Mouse (Mus musculus) liver, embryonic 14.5 days (tissue): ENCODE results near the gene Etfb. TPM values are rescaled to one million over a fixed set of nuclear protein-coding genes. Genes with fewer than 3 reads are reported as not detected.

Source experiments
- ATAC-seq: fragments of 200-750 bp; cut with Nextera tagmentation; 2 replicates; pipeline ENCODE4 v1.8.0; 2017; ENCODE audit warnings: moderate number of reproducible peaks, mild to moderate bottlenecking, moderate library complexity; ENCODE audit not compliant: insufficient read depth
- DNase-seq, 3 experiments: peaks; one replicate each; pipeline ENCODE4 v3.0.0-alpha.2; 2012 to 2013; ENCODE audit warnings: low read depth in 3 of 3, low spot score in 3 of 3
- H3K27ac ChIP-seq: fragments of 300-500 bp; sonication (generic); 2 replicates; pipeline ENCODE4 v1.5.1; 2014; ENCODE audit warnings: moderate library complexity, mild to moderate bottlenecking, control low read depth, inconsistent platforms
- H3K27me3 ChIP-seq: fragments of 300-500 bp; sonication (generic); 2 replicates; pipeline ENCODE4 v1.6.1; 2014; ENCODE audit warnings: mild to moderate bottlenecking, low read length, moderate library complexity; ENCODE audit not compliant: control insufficient read depth, insufficient read depth
- H3K36me3 ChIP-seq: fragments of 300-500 bp; sonication (generic); replicated peaks from 2 replicates; pipeline ENCODE4 v1.6.1; 2014; ENCODE audit warnings: low read depth; ENCODE audit not compliant: control insufficient read depth, insufficient read depth
- H3K4me1 ChIP-seq, 2 experiments: fragments of 200-500 bp in 1 of 2; fragments of 300-500 bp in 1 of 2; sonication (generic) in 1 of 2; replicated peaks; 2 replicates each; pipeline ENCODE4 v1.6.1; 2012 to 2014; ENCODE audit warnings: antibody characterized with exemption in 1 of 2, inconsistent platforms in 1 of 2, low read length in 1 of 2; ENCODE audit not compliant: control insufficient read depth in 2 of 2, insufficient read depth in 2 of 2
- H3K4me2 ChIP-seq: fragments of 300-500 bp; sonication (generic); 2 replicates; pipeline ENCODE4 v1.6.1; 2014; ENCODE audit warnings: low read depth, mild to moderate bottlenecking, control low read depth, moderate library complexity
- H3K4me3 ChIP-seq, 2 experiments: fragments of 200-500 bp in 1 of 2; fragments of 300-500 bp in 1 of 2; sonication (generic) in 1 of 2; 2 replicates each; pipeline ENCODE4 v1.5.1; 2012 to 2014; ENCODE audit warnings: low read depth in 2 of 2, low read length in 2 of 2, mild to moderate bottlenecking in 2 of 2, control low read depth in 1 of 2, inconsistent platforms in 1 of 2, moderate library complexity in 1 of 2; ENCODE audit not compliant: insufficient read depth in 1 of 2
- H3K9ac ChIP-seq: fragments of 300-500 bp; sonication (generic); replicated peaks from 2 replicates; pipeline ENCODE4 v1.6.1; 2014; ENCODE audit warnings: mild to moderate bottlenecking, control low read depth, moderate library complexity
- H3K9me3 ChIP-seq: fragments of 300-500 bp; sonication (generic); 2 replicates; pipeline ENCODE4 v1.6.1; 2016; ENCODE audit warnings: low read length, mixed read lengths; ENCODE audit not compliant: control insufficient read depth
- CTCF ChIP-seq: IDR thresholded peaks from 2 replicates; pipeline ENCODE4 v1.5.1; 2016; ENCODE audit warnings: antibody characterized with exemption, low read depth, control low read depth
- EP300 ChIP-seq: IDR thresholded peaks from 2 replicates; pipeline ENCODE4 v1.6.1; 2016; ENCODE audit warnings: antibody characterized with exemption, low read depth
- WGBS: fragments of 180-500 bp; shearing (Covaris S2); extraction: QIAGEN DNeasy Blood & Tissue Kit; methylation state at CpG from one replicate; pipeline ENCODE4 v1.1.7; 2014; ENCODE audit not compliant: insufficient replicate concordance; 5-methylcytosine and 5-hydroxymethylcytosine counted together
- polyA plus RNA-seq, 2 experiments: library from polyadenylated mRNA; depleted of rRNA in 1 of 2; stranded (reverse) in 1 of 2; unstranded in 1 of 2; fragments of >200 nt; fragmentation: Nextera tagmentation in 1 of 2; extraction: Ambion mirVana in 1 of 2; gene quantifications; 2 replicates each; pipeline versions ENCODE4 v1.2.1 to v1.2.3; 2012 to 2014

Gene Etfb
- polyA plus RNA-seq, 2 experiments, result 116 to 261 TPM

DNA sequence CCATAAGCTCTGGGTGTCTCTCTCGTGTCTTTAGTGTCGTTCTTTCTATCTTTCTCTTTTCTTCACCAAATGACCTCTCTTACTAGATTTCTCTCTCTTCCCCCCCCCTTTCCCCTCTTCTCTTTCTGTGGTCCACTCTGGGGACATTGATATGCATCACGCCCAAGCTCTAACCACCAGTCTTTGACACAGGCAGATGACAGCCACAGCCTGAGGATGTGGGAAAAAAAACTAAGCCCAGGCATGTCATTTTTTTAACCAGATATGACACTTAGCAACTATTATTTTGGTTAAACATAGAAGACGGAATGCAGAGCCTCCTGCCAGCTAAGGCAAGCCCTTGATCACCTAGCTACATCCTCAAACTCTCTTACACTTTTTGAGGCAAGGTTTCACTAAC is 5.3 kb upstream of the Etfb start:
- Histone ChIP-seq H3K27ac (no peak overlapping the region), H3K9ac (no peak overlapping the region), H3K27me3 (no peaks in the 10 kb centered on the region), H3K4me2 (no peak overlapping the region), H3K4me3 (no peak overlapping the region), H3K36me3 (no peaks in the 10 kb centered on the region), H3K9me3 (no peaks in the 10 kb centered on the region), H3K4me1 (peaks cover 0 to 11% of the 10 kb centered on the region in 2 experiments; a peak in 2 of 4 replicates)
- DNase-seq, result no peak
- no peak for ATAC-seq
- 28% methylated on average over 4 of the region's 4 CpGs for WGBS
- TF ChIP-seq EP300 (no peak), CTCF (no peak)

- H3K4me1 ChIP-seq, result peaks cover 4 to 20% of the 10 kb centered on the region in 2 experiments; a peak in 3 of 4 replicates
- no peaks in the 10 kb centered on the region for H3K36me3 ChIP-seq
- ATAC-seq (no peak), DNase-seq (no peak)
- no peak within 1 kb of the TSS for H3K27ac ChIP-seq
- 62% methylated on average over 6 of the region's 6 CpGs for WGBS
- no peak within 1 kb of the TSS for H3K9ac ChIP-seq
- H3K9me3 ChIP-seq, result no peaks in the 10 kb centered on the region
- no peak within 1 kb of the TSS for H3K4me3 ChIP-seq
- H3K4me2 ChIP-seq, result no peak within 1 kb of the TSS
- TF ChIP-seq EP300 (no peak), CTCF (no peak)
- no peaks in the 10 kb centered on the region for H3K27me3 ChIP-seq
These were observed 3.4 kb upstream of the Etfb start, which contains the start of gene Cldnd2 for GRCm38 (mm10) chr7:43440482-43440881. TSS of gene Cldnd2 (plus strand) at chr7:43440782.

GRCm38 (mm10) chr7:43441071-43441470 is 2.8 kb upstream of the Etfb start:
- H3K4me2 ChIP-seq, result no peak overlapping the region
- DNase-seq (no peak), ATAC-seq (no peak)
- no peak overlapping the region for H3K4me3 ChIP-seq
- H3K9ac ChIP-seq, result no peak overlapping the region
- H3K27me3 ChIP-seq, result no peaks in the 10 kb centered on the region
- no peak overlapping the region for H3K27ac ChIP-seq
- 75% methylated on average over 3 of the region's 3 CpGs for WGBS
- H3K4me1 ChIP-seq, result peaks cover 4 to 20% of the 10 kb centered on the region in 2 experiments; a peak in 3 of 4 replicates
- H3K36me3 ChIP-seq, result no peaks in the 10 kb centered on the region
- H3K9me3 ChIP-seq, result no peaks in the 10 kb centered on the region
- no peak for TF ChIP-seq CTCF
- TF ChIP-seq EP300, result no peak

DNA sequence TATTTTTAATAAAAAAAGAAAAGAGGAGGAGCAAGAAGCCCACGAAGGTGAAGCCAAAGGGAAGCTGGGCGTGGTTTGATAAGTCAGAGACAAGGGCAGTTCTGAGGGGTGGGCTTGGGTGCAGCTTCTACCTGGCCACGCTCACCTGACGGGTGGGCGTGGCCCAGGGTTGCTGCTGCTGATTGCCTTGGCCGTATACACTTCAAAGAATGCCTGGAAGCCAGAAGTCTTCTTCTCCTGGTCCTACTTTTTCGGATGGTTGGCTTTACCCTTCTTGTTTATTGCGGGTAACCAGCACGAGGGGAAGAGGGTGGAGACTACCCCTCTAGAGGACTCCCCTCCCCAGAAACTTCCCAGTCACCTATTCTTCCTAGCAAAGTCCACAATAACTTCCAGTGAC is 1.2 kb upstream of the Etfb start:
- Histone ChIP-seq H3K9me3 (no peaks in the 10 kb centered on the region), H3K9ac (peak overlapping the region; percentile 74), H3K4me2 (peak overlapping the region; percentile 99), H3K4me1 (peaks cover 4 to 22% of the 10 kb centered on the region in 2 experiments; a peak in 3 of 4 replicates), H3K27me3 (no peaks in the 10 kb centered on the region), H3K36me3 (no peaks in the 10 kb centered on the region), H3K4me3 (peak overlapping the region; percentile 71 to 74), H3K27ac (no peak overlapping the region; the same call in 1 of the 2 replicates)
- 5% methylated on average over 9 of the region's 9 CpGs for WGBS
- DNase-seq (no peak), ATAC-seq (no peak)
- TF ChIP-seq EP300, result no peak
- no peak for TF ChIP-seq CTCF

DNA sequence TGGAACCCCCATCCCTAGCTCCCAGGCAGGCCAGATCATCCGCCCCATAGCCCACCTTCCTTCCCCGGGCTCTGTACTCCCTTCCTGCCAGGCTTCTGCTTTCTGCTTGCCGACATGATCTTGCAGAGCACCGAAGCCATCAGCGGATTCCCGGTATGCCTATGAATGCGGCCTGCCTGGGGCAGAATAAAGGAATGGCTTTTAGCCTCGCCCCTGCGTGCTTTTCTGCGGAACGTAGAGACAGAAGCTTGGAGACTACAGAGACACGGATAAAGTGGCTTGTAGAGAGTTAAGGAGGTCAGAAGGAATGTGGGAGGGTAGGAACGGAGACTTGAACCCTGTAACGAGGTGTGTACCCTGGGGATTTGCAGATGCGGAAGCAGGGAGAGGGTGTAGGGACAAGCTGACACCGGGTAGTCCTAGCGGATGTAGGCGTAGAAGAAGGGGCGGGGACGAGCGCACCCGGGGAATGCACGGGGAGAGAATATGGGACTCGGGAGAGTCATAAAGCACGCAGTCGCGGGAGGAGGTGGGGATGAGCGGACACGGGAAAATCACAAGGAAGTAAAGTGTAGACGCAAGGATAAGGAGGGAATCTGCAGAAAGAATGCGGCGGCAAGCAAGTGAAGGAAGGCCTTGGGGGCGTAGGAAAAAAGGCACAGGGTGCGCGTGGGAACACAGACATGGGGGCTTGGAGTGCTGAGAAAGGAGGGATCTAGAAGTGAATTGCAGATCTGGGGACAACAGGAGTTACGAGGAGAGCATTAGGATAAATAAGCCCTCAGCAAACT is 562 bp upstream of the Etfb start:
- H3K27me3 ChIP-seq, result no peaks in the 10 kb centered on the region
- peak overlapping the region; percentile 74 for H3K9ac ChIP-seq
- H3K27ac ChIP-seq, result peak overlapping the region; percentile 70
- peak; percentile 45 to 61 (median 47) for DNase-seq
- TF ChIP-seq EP300, result no peak
- no peak for TF ChIP-seq CTCF
- peak overlapping the region; percentile 99 for H3K4me2 ChIP-seq
- ATAC-seq, result peak; percentile 85
- no peaks in the 10 kb centered on the region for H3K36me3 ChIP-seq
- H3K9me3 ChIP-seq, result no peaks in the 10 kb centered on the region
- under 1% methylated on average over 36 of the region's 36 CpGs for WGBS
- H3K4me3 ChIP-seq, result peak overlapping the region; percentile 71 to 74
- peaks cover 4 to 22% of the 10 kb centered on the region in 2 experiments; a peak in 3 of 4 replicates for H3K4me1 ChIP-seq
